Mouse (Mus musculus) hindbrain, postnatal 0 days (tissue): ENCODE data around the gene Slc22a23. TPM values are rescaled to one million over a fixed set of nuclear protein-coding genes. Genes with fewer than 3 reads are reported as not detected.

Source experiments
- ATAC-seq: fragments of 200-750 bp; cut with Nextera tagmentation; 2 replicates; pipeline ENCODE4 v1.8.0; 2017; ENCODE audit warnings: mild to moderate bottlenecking, moderate TSS enrichment, moderate library complexity
- DNase-seq: peaks from one replicate; pipeline ENCODE4 v3.0.0-alpha.2; 2015; ENCODE audit warnings: low spot score
- H3K27ac ChIP-seq: fragments of 300-500 bp; sonication (generic); 2 replicates; pipeline ENCODE4 v1.5.1; 2014; ENCODE audit warnings: mild to moderate bottlenecking
- H3K27me3 ChIP-seq: fragments of 300-500 bp; sonication (generic); 2 replicates; pipeline ENCODE4 v1.6.1; 2014; ENCODE audit warnings: low read length, mixed read lengths; ENCODE audit not compliant: insufficient read depth
- H3K36me3 ChIP-seq: fragments of 300-500 bp; sonication (generic); 2 replicates; pipeline ENCODE4 v1.6.1; 2014; ENCODE audit warnings: low read length, mixed read lengths; ENCODE audit not compliant: insufficient read depth
- H3K4me1 ChIP-seq: fragments of 300-500 bp; sonication (generic); 2 replicates; pipeline ENCODE4 v1.6.1; 2014; ENCODE audit warnings: antibody characterized with exemption, low read length, mixed read lengths; ENCODE audit not compliant: insufficient read depth
- H3K4me2 ChIP-seq: fragments of 300-500 bp; sonication (generic); 2 replicates; pipeline ENCODE4 v1.6.1; 2014; ENCODE audit warnings: low read depth, mild to moderate bottlenecking, low read length, moderate library complexity, mixed read lengths
- H3K4me3 ChIP-seq: fragments of 300-500 bp; sonication (generic); 2 replicates; pipeline ENCODE4 v1.5.1; 2014; ENCODE audit warnings: low read length
- H3K9ac ChIP-seq: fragments of 300-500 bp; sonication (generic); replicated peaks from 2 replicates; pipeline ENCODE4 v1.6.1; 2014; ENCODE audit warnings: mild to moderate bottlenecking, low read length, moderate library complexity, mixed read lengths
- H3K9me3 ChIP-seq: fragments of 300-500 bp; sonication (generic); 2 replicates; pipeline ENCODE4 v1.6.1; 2016; ENCODE audit warnings: low read length, mixed read lengths
- CTCF ChIP-seq: IDR thresholded peaks from 2 replicates; pipeline ENCODE4 v1.5.1; 2016; ENCODE audit warnings: antibody characterized with exemption, control low read depth, low read depth
- WGBS: fragments of 180-500 bp; shearing (Covaris S2); extraction: QIAGEN DNeasy Blood & Tissue Kit; methylation state at CpG from one replicate; pipeline ENCODE4 v1.1.7; 2014; 5-methylcytosine and 5-hydroxymethylcytosine counted together
- polyA plus RNA-seq: library from polyadenylated mRNA; unstranded; fragments of >200 nt; fragmentation: Nextera tagmentation; extraction: Ambion mirVana; gene quantifications from 2 replicates; pipeline ENCODE4 v1.2.1, GENCODE M21; 2015
- total RNA-seq: library from RNA; depleted of rRNA; stranded (reverse); fragments of >200 nt; gene quantifications from 2 replicates; pipeline ENCODE4 v1.2.3, GENCODE M21; 2014

The Slc22a23 gene
- total and polyA plus RNA-seq, 2 experiments from 2014 or later: 12.9 to 136 TPM

GRCm38 (mm10) chr13:34278759-34279270 lies 66.2 kb downstream of the Slc22a23 start:
- 40% methylated on average over 5 of the region's 5 CpGs for WGBS
- no peaks in the 10 kb centered on the region for H3K4me1 ChIP-seq
- H3K4me2 ChIP-seq: no peak overlapping the region
- ATAC-seq: peak; percentile 83
- no peak for TF ChIP-seq CTCF
- no peak overlapping the region for H3K4me3 ChIP-seq
- no peaks in the 10 kb centered on the region for H3K27me3 ChIP-seq
- H3K9me3 ChIP-seq: no peaks in the 10 kb centered on the region
- peak overlapping the region; percentile 41 for H3K27ac ChIP-seq
- peak; percentile 22 for DNase-seq
- H3K9ac ChIP-seq: no peak overlapping the region
- H3K36me3 ChIP-seq: no peaks in the 10 kb centered on the region

GRCm38 (mm10) chr13:34278288-34278701 lies 66.7 kb downstream of the Slc22a23 start:
- DNase-seq: peak; percentile 63
- TF ChIP-seq CTCF: no peak

GRCm38 (mm10) chr13:34277611-34278010 lies 67.4 kb downstream of the Slc22a23 start:
- Histone ChIP-seq H3K9ac (no peak overlapping the region), H3K9me3 (no peaks in the 10 kb centered on the region), H3K27ac (no peak overlapping the region), H3K4me2 (no peak overlapping the region), H3K4me1 (no peaks in the 10 kb centered on the region), H3K36me3 (no peaks in the 10 kb centered on the region), H3K4me3 (no peak overlapping the region), H3K27me3 (no peaks in the 10 kb centered on the region)
- DNase-seq (no peak), ATAC-seq (no peak)
- TF ChIP-seq CTCF: no peak
- 81% methylated on average over 2 of the region's 2 CpGs for WGBS

More at GRCm38 (mm10) chr13:34278288-34278701, 66.7 kb downstream of the Slc22a23 start:
- H3K27me3 ChIP-seq: no peaks in the 10 kb centered on the region
- H3K36me3 ChIP-seq: no peaks in the 10 kb centered on the region
- H3K9ac ChIP-seq: no peak overlapping the region
- no peak overlapping the region for H3K4me3 ChIP-seq
- no peaks in the 10 kb centered on the region for H3K9me3 ChIP-seq
- no peak overlapping the region for H3K4me2 ChIP-seq
- H3K27ac ChIP-seq: peak overlapping the region; percentile 41
- ATAC-seq: peak; percentile 88
- WGBS: 13% methylated on average over 6 of the region's 6 CpGs
- no peaks in the 10 kb centered on the region for H3K4me1 ChIP-seq

- H3K9ac ChIP-seq: no peak overlapping the region
- 0 out of 2 replicates have a peak, but pooled peaks cover 3% of the 10 kb centered on the region for H3K4me1 ChIP-seq
- H3K27ac ChIP-seq: no peak overlapping the region
- no peaks in the 10 kb centered on the region for H3K27me3 ChIP-seq
- TF ChIP-seq CTCF: no peak
- no peak overlapping the region for H3K4me3 ChIP-seq
- no peaks in the 10 kb centered on the region for H3K9me3 ChIP-seq
- H3K36me3 ChIP-seq: no peaks in the 10 kb centered on the region
- H3K4me2 ChIP-seq: no peak overlapping the region
- WGBS: 86% methylated on average over 3 of the region's 3 CpGs
- no peak for ATAC-seq
- DNase-seq: no peak
Observed at GRCm38 (mm10) chr13:34277001-34277400, 68.0 kb downstream of the Slc22a23 start.

GRCm38 (mm10) chr13:34274890-34275289 lies 70.1 kb downstream of the Slc22a23 start:
- H3K36me3 ChIP-seq: no peaks in the 10 kb centered on the region
- no peak overlapping the region for H3K4me3 ChIP-seq
- H3K27me3 ChIP-seq: no peaks in the 10 kb centered on the region
- DNase-seq (no peak), ATAC-seq (no peak)
- peaks cover 12% of the 10 kb centered on the region for H3K4me1 ChIP-seq
- no peaks in the 10 kb centered on the region for H3K9me3 ChIP-seq
- H3K27ac ChIP-seq: no peak overlapping the region
- TF ChIP-seq CTCF: no peak
- no peak overlapping the region for H3K4me2 ChIP-seq
- no peak overlapping the region for H3K9ac ChIP-seq
- 97% methylated on average over 1 of the region's 1 CpGs for WGBS

- H3K4me3 ChIP-seq: no peak overlapping the region
- no peak for DNase-seq
- no peak for ATAC-seq
- H3K27me3 ChIP-seq: no peaks in the 10 kb centered on the region
- no peaks in the 10 kb centered on the region for H3K36me3 ChIP-seq
- H3K4me1 ChIP-seq: peaks cover 12% of the 10 kb centered on the region
- H3K9me3 ChIP-seq: no peaks in the 10 kb centered on the region
- H3K4me2 ChIP-seq: no peak overlapping the region
- WGBS: 88% methylated on average over 2 of the region's 2 CpGs
- no peak for TF ChIP-seq CTCF
- H3K9ac ChIP-seq: no peak overlapping the region
- no peak overlapping the region for H3K27ac ChIP-seq
Observed at GRCm38 (mm10) chr13:34274417-34274816, 70.6 kb downstream of the Slc22a23 start.

GRCm38 (mm10) chr13:34272275-34273054 lies 72.5 kb downstream of the Slc22a23 start:
- H3K9ac ChIP-seq: no peak overlapping the region
- H3K9me3 ChIP-seq: no peaks in the 10 kb centered on the region
- no peak for ATAC-seq
- peaks cover 12% of the 10 kb centered on the region for H3K4me1 ChIP-seq
- no peak for TF ChIP-seq CTCF
- H3K27me3 ChIP-seq: no peaks in the 10 kb centered on the region
- no peak overlapping the region for H3K4me3 ChIP-seq
- no peak overlapping the region for H3K4me2 ChIP-seq
- no peaks in the 10 kb centered on the region for H3K36me3 ChIP-seq
- 43% methylated on average over 8 of the region's 8 CpGs for WGBS
- no peak overlapping the region for H3K27ac ChIP-seq
- no peak for DNase-seq
